In the genomic region with DNA sequence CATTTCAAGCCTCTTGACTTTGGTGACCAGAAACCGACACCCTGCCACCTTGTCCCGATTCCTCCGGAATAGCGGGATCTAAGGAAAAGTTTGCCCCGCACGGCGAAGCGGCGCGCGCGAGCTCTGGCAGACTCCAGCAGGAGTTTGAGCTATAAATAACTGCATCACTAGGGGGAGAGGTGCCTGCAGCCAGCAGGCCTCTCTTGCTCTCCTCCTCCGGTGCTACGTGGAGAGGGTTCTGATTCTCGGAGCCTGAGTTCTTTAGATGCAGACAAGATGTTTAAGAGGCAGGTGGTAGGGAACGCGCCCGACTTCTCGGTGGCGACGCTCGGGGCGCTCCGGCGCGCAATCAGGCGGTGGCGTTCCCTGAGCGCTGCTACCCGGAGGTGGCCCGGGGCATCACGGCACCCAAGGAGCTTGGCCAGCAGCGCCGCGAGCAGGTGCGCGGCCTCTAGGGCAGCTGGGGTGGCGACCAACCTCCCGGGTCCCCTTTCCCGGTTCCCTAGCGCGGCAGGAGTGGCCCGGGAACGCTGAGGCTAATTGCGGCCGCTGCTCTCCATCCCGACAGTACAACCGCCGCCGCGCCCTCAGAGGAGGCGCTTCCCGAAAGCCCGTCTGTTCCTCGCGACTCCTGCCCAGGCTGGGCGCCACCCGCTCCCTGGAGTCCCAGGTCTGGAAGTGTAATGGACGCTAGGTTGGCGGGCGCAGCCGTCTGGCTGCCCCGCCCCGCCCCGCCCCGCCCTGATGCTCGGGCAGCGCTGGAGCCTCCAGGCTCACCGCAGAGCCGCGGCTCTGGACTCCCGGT, we compare ENCODE assay signal across 8 mouse cellular contexts. TPM values are rescaled to one million over a fixed set of nuclear protein-coding genes. Genes with fewer than 3 reads are reported as not detected.
DNase-seq lines count a peak whose midpoint lies in the region; ATAC-seq and TF ChIP-seq lines count a peak whose summit lies in the region.

No protein-coding gene starts in this region.

- peak; percentile 77 for DNase-seq in embryo, embryonic 10.5 days (ENCODE audit: low spot score)
- peak; percentile 55 for DNase-seq in gastrocnemius, postnatal 10 days
- DNase-seq in left cerebral cortex, postnatal 14 days (ENCODE audit: low spot score in 2 of 2) = peak; percentile 51 to 65
- DNase-seq in right cerebral cortex, adult 2 months (ENCODE audit: low spot score in 2 of 2) = peak; percentile 59 to 72
- DNase-seq in MN1 (ENCODE audit: low spot score) = no peak

- H3K27ac ChIP-seq in bone marrow, adult 2 months (ENCODE audit: control insufficient read depth, insufficient read depth, low read depth, low read length, poor library complexity) = no peak overlapping the region
- H3K27ac ChIP-seq in hindbrain, embryonic 15.5 days (replicated peaks) = peak overlapping the region; percentile 94

- intact Hi-C loops in left cerebral cortex, postnatal 14 days (cut with DNase I) = loop anchor here (5.0 to 10.0 kb wide), 3 partner anchors 120 to 1880 kb away; no protein-coding TSS in a partner anchor

- H3K4me2 ChIP-seq in hindbrain, embryonic 15.5 days = peak overlapping the region; percentile 61

- WGBS in bone marrow, adult 2 months = under 1% methylated on average over 72 of the region's 72 CpGs
- WGBS in hindbrain, embryonic 15.5 days = under 1% methylated on average over 68 of the region's 72 CpGs

- peak overlapping the region; percentile 80 for H3K9ac ChIP-seq in hindbrain, embryonic 15.5 days

- H3K27me3 ChIP-seq in hindbrain, embryonic 15.5 days = no peaks in the 10 kb centered on the region

- H3K4me3 ChIP-seq in bone marrow, adult 2 months (replicated peaks; ENCODE audit: control insufficient read depth, low read depth, low read length) = peak overlapping the region; percentile 47
- H3K4me3 ChIP-seq in hindbrain, embryonic 15.5 days = peak overlapping the region; percentile 69

- no peak for TF ChIP-seq POLR2A in bone marrow, adult 2 months (IDR thresholded peaks at IDR 0.05; ENCODE audit: borderline replicate concordance, control insufficient read depth, low read depth, low read length)

- no peaks in the 10 kb centered on the region for H3K36me3 ChIP-seq in hindbrain, embryonic 15.5 days

- TF ChIP-seq CTCF in bone marrow, adult 2 months (IDR thresholded peaks at IDR 0.05; ENCODE audit: control insufficient read depth, insufficient read depth, low read length) = no peak

- ATAC-seq in hindbrain, embryonic 15.5 days (ENCODE audit: low FRiP score, low read depth) = peak; percentile 50
- peak; percentile 13; the same call in 1 of the 2 replicates for ATAC-seq in megakaryocyte, adult 5-6 weeks (ENCODE audit: poor library complexity, severe bottlenecking)

- no peaks in the 10 kb centered on the region for H3K9me3 ChIP-seq in hindbrain, embryonic 15.5 days

- no peaks in the 10 kb centered on the region; the same call in 1 of the 2 replicates for H3K4me1 ChIP-seq in bone marrow, adult 2 months (ENCODE audit: control insufficient read depth, insufficient read depth, low read length)
- 0 out of 2 replicates have a peak, but pooled peaks cover 6% of the 10 kb centered on the region for H3K4me1 ChIP-seq in hindbrain, embryonic 15.5 days (replicated peaks)

RNA-seq across cellular contexts. Expression of a gene that starts 2.1 kb away (rescaled TPM):
- polyA plus RNA-seq in bone marrow, adult 2 months (2011; ENCODE audit: insufficient read depth, insufficient read length, low replicate concordance, missing spikeins) = 0.45 TPM in 1 of 2 replicates, not detected in the other
- 1 to 10 TPM; 2.4 to 3.5 TPM for total RNA-seq in gastrocnemius, postnatal 10 days (2021)
- 61.0 and 64.4 TPM in 2 replicates for polyA plus RNA-seq in hindbrain, embryonic 15.5 days (2015; fragmentation: Nextera tagmentation; extraction: Ambion mirVana)
- total RNA-seq in left cerebral cortex, postnatal 14 days (2021) = 10 to 100 TPM; 71.6 to 73.5 TPM
- 0.11 and 0.42 TPM in 2 replicates for total RNA-seq in megakaryocyte, adult 5-6 weeks (2015)
- total RNA-seq in megakaryocyte, adult 5-6 weeks (2017) = 0.57 and 0.70 TPM in 2 replicates

Comparison
In these comparisons a context has a peak if more than half of its experiments do, and no peak if none do; other contexts are left out.
1. RNA of a gene that starts 2.1 kb away (total RNA-seq): 71.6 to 73.5 TPM in left cerebral cortex, postnatal 14 days; 2.4 to 3.5 TPM in gastrocnemius, postnatal 10 days and 0.11 to 0.70 TPM in megakaryocyte, adult 5-6 weeks; every median in the first group is over 10 times any median in the second.